ENCODE assay signal across 18 mouse cellular contexts in the genomic region with DNA sequence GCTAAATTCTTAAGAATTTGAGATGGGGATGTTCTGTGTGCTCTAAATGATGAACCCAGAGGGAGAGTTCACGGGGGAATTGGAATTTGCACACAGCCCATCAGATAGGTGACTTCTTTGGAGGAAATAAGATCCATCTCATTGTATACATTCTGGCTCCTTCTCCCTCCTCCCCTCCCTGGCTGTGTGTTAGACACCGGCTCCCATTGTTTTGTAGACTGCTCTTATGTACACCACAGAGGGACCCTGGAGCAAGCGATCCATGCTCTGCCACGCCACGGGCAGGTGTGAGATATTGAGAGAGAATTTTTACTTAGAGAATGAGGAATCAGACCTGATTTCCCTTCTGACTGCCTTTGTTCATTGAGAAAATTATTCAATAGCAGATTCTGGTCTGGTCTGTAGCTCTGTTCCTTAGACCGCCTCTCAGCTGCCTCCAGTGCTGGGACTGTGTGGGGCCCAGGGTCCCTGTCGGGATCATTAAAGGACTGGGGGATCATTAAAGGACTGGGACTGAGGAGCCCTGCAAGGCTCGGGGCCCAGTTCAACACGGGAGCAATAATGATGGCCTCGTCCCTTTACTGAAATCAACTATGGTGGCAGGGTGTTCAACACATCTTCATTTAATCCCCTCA.
DNase-seq lines count a peak whose midpoint lies in the region; ATAC-seq and TF ChIP-seq lines count a peak whose summit lies in the region.
"Had no signal": no experiment of that assay in that cellular context is flagged by ENCODE, and none has a peak within 500 bp of the region (broad histone marks: within the 10 kb centered on the region; RNA-seq: fewer than 3 reads in every experiment).

No protein-coding gene starts in this region.

- peak overlapping the region; percentile 47; the same call in 1 of the 2 replicates for H3K27ac ChIP-seq in heart, embryonic 10.5 days
- no peak overlapping the region for H3K27ac ChIP-seq in CH12.LX (ENCODE audit: insufficient read depth, low read depth)
- H3K27ac ChIP-seq in midbrain, embryonic 14.5 days (replicated peaks; ENCODE audit: low read depth, low read length), result no peak overlapping the region
- H3K27ac ChIP-seq: heart, embryonic 15.5 days; hindbrain, embryonic 14.5 days; limb, embryonic 15.5 days; stomach, embryonic 15.5 days had no signal

- no peaks in the 10 kb centered on the region for H3K79me2 ChIP-seq in CH12.LX (replicated peaks; ENCODE audit: control insufficient read depth, extremely low read depth, insufficient read depth, poor library complexity, severe bottlenecking)

- no peak for TF ChIP-seq RAD21 in CH12.LX (IDR thresholded peaks at IDR 0.05; ENCODE audit: low read depth, low read length)

- H3K27me3 ChIP-seq in heart, embryonic 10.5 days (ENCODE audit: insufficient read depth, poor library complexity, severe bottlenecking), result no peaks in the 10 kb centered on the region
- no peaks in the 10 kb centered on the region for H3K27me3 ChIP-seq in CH12.LX (replicated peaks)
- H3K27me3 ChIP-seq in midbrain, embryonic 14.5 days (ENCODE audit: control insufficient read depth, insufficient read depth, low read length), result no peaks in the 10 kb centered on the region
- H3K27me3 ChIP-seq: heart, embryonic 15.5 days; limb, embryonic 15.5 days; stomach, embryonic 15.5 days had no signal

- no peak for TF ChIP-seq EP300 in CH12.LX (IDR thresholded peaks at IDR 0.05; ENCODE audit: low read length)

- no peak for TF ChIP-seq CTCF in CH12.LX (conservative IDR thresholded peaks at IDR 0.05 in 1 of 2, IDR thresholded peaks at IDR 0.05 in 1 of 2; ENCODE audit: low read depth in 2 of 2, low read length in 2 of 2)

- ATAC-seq in midbrain, embryonic 14.5 days (ENCODE audit: low FRiP score, low TSS enrichment), result no peak
- ATAC-seq: intestine, postnatal 0 days had no signal

- no peak overlapping the region for H3K4me3 ChIP-seq in heart, embryonic 10.5 days
- no peak overlapping the region for H3K4me3 ChIP-seq in CH12.LX (replicated peaks in 1 of 3; ENCODE audit: low read depth in 2 of 3, low read length in 2 of 3, poor library complexity in 1 of 3)
- no peak overlapping the region for H3K4me3 ChIP-seq in midbrain, embryonic 14.5 days (replicated peaks; ENCODE audit: low read depth, low read length)
- H3K4me3 ChIP-seq: heart, embryonic 15.5 days; limb, embryonic 15.5 days; myocyte; stomach, embryonic 15.5 days had no signal

- TF ChIP-seq POLR2A in CH12.LX (IDR thresholded peaks at IDR 0.05; ENCODE audit: low read depth, low read length), result no peak

- dilution Hi-C loops in CH12.LX (cut with MboI; ENCODE audit: extremely low pct_ligation_motif_present, extremely low pct_unique_long_range_greater_than_20kb, low sequenced_read_pairs), result no loop called here

- no peak overlapping the region for H3K4me2 ChIP-seq in CH12.LX (ENCODE audit: insufficient read depth, low read depth, poor library complexity, severe bottlenecking)
- 0 out of 2 replicates have a peak overlapping the region, but pooled peaks have one; percentile 7 for H3K4me2 ChIP-seq in midbrain, embryonic 14.5 days (ENCODE audit: low read length)
- H3K4me2 ChIP-seq: heart, embryonic 15.5 days; hindbrain, embryonic 14.5 days; limb, embryonic 15.5 days; stomach, embryonic 15.5 days had no signal

- 0 out of 2 replicates have a peak, but pooled peaks cover 3% of the 10 kb centered on the region for H3K36me3 ChIP-seq in heart, embryonic 10.5 days
- no peaks in the 10 kb centered on the region for H3K36me3 ChIP-seq in CH12.LX (replicated peaks in 1 of 2; ENCODE audit: control insufficient read depth in 1 of 2, insufficient read depth in 1 of 2, low read length in 1 of 2)
- H3K36me3 ChIP-seq in midbrain, embryonic 14.5 days (ENCODE audit: control insufficient read depth, insufficient read depth, low read length), result no peaks in the 10 kb centered on the region
- H3K36me3 ChIP-seq: heart, embryonic 15.5 days; limb, embryonic 15.5 days had no signal

- H3K9me3 ChIP-seq in heart, embryonic 10.5 days, result no peaks in the 10 kb centered on the region
- H3K9me3 ChIP-seq in CH12.LX (replicated peaks; ENCODE audit: low read length), result peaks cover 8% of the 10 kb centered on the region
- H3K9me3 ChIP-seq in midbrain, embryonic 14.5 days (ENCODE audit: control insufficient read depth, low read length), result 0 out of 2 replicates have a peak, but pooled peaks cover 5% of the 10 kb centered on the region
- H3K9me3 ChIP-seq: heart, embryonic 15.5 days; limb, embryonic 15.5 days; stomach, embryonic 15.5 days had no signal

- in situ Hi-C loops in CH12.LX (cut with MboI; ENCODE audit: low pct_ligation_motif_present, low pct_unique_long_range_greater_than_20kb, low sequenced_read_pairs), result no loop called here

- H3K4me1 ChIP-seq in heart, embryonic 10.5 days, result peaks cover 30% of the 10 kb centered on the region
- H3K4me1 ChIP-seq in CH12.LX (ENCODE audit: control insufficient read depth in 1 of 2, insufficient read depth in 2 of 2), result peaks cover 17 to 35% of the 10 kb centered on the region in 2 experiments
- H3K4me1 ChIP-seq in midbrain, embryonic 14.5 days (ENCODE audit: control insufficient read depth, insufficient read depth, low read length), result peaks cover 13% of the 10 kb centered on the region; the same call in 1 of the 2 replicates
- H3K4me1 ChIP-seq: heart, embryonic 15.5 days; stomach, embryonic 15.5 days had no signal

- no peak for DNase-seq in heart, embryonic 10.5 days (ENCODE audit: low spot score)
- DNase-seq in heart, adult 8-10 months (ENCODE audit: low spot score), result no peak
- no peak for DNase-seq in CH12.LX (ENCODE audit: extremely low read depth)
- DNase-seq in embryo, embryonic 9.5 days (ENCODE audit: extremely low spot score), result peak; percentile 6
- DNase-seq in midbrain, embryonic 14.5 days, result no peak
- DNase-seq in spleen, adult 12 weeks (ENCODE audit: low spot score), result no peak
- DNase-seq in layer of hippocampus, adult 18-20 months (ENCODE audit: low spot score in 2 of 2), result no peak
- DNase-seq: cerebellum, postnatal 36 days; heart, adult 11 months; kidney, postnatal 14 days; lung, postnatal 10 days; thymus, adult 2 months had no signal

- no peak overlapping the region for H3K9ac ChIP-seq in CH12.LX (ENCODE audit: insufficient read depth, low read depth)
- peak overlapping the region; percentile 12; the same call in 1 of the 2 replicates for H3K9ac ChIP-seq in midbrain, embryonic 14.5 days (replicated peaks; ENCODE audit: low read length)
- H3K9ac ChIP-seq: heart, embryonic 15.5 days; hindbrain, embryonic 14.5 days; limb, embryonic 15.5 days; stomach, embryonic 15.5 days had no signal

- 78% methylated on average over 10 of the region's 10 CpGs for WGBS in heart, embryonic 10.5 days
- 26% methylated on average over 10 of the region's 10 CpGs for WGBS in midbrain, embryonic 14.5 days

TF ChIP-seq in CH12.LX, 34 proteins besides CTCF, POLR2A, EP300 and RAD21:
- TF ChIP-seq E2F4 (IDR thresholded peaks at IDR 0.05; ENCODE audit: insufficient replicate concordance, low read depth, low read length) (no peak), CHD2 (IDR thresholded peaks at IDR 0.05; ENCODE audit: low read length) (0 out of 2 replicates have a peak, but pooled peaks have one; percentile 16), USF1 (IDR thresholded peaks at IDR 0.05; ENCODE audit: low read depth, low read length) (no peak)
